Mouse (Mus musculus): ENCODE measurements at regions not wholly inside any gene's neighbourhood (a gene's known extent, or its start where the extent isn't known, plus 50 kb on each side); places are given as distances from the start of the nearest gene placed in this dataset.

DNA sequence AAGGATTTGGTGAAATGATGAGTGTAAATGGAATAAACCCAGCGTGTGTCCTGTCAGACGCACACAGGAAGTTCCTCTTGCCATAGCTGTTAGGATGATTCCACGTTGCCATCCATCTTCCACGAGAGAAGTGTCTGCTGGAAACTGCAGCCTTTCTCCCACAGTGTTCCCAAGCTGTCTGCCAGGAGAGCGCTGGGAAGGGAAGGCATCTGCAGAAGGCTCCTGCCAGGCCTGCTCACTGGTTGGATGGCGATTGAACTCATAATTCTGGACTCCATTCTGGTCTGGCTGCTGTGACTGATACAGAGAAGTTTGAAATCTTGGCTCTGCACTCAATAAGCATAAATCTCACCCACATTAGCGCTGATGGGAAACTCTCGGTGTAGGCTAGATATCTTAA, 69.5 kb upstream of the Mrps9 start:
- TF ChIP-seq CTCF (IDR thresholded peaks at IDR 0.05; ENCODE audit: extremely low read depth, insufficient read depth, insufficient read length, insufficient replicate concordance) (no peak), POLR2A (IDR thresholded peaks at IDR 0.05; ENCODE audit: low read depth, low read length) (no peak)
